Mouse (Mus musculus) kidney, postnatal 0 days (tissue): ENCODE results near the gene Gm45213. TPM values are rescaled to one million over a fixed set of nuclear protein-coding genes. Genes with fewer than 3 reads are reported as not detected.

ENCODE experiments used
- ATAC-seq: fragments of 200-750 bp; cut with Nextera tagmentation; replicated peaks from 2 replicates; pipeline ENCODE4 v1.8.0; 2017; ENCODE audit warnings: low read depth, moderate number of reproducible peaks, moderate TSS enrichment, moderate library complexity; ENCODE audit not compliant: low FRiP score
- DNase-seq: peaks from one replicate; pipeline ENCODE4 v3.0.0-alpha.2; 2016; ENCODE audit warnings: low spot score
- H3K27ac ChIP-seq: fragments of 300-500 bp; sonication (generic); 2 replicates; pipeline ENCODE4 v1.5.1; 2014; ENCODE audit warnings: mild to moderate bottlenecking
- H3K27me3 ChIP-seq: fragments of 300-500 bp; sonication (generic); 2 replicates; pipeline ENCODE4 v1.6.1; 2014; ENCODE audit warnings: low read length, mixed read lengths; ENCODE audit not compliant: insufficient read depth
- H3K36me3 ChIP-seq: fragments of 300-500 bp; sonication (generic); 2 replicates; pipeline ENCODE4 v1.6.1; 2014; ENCODE audit warnings: low read length, mixed read lengths; ENCODE audit not compliant: insufficient read depth
- H3K4me1 ChIP-seq: fragments of 300-500 bp; sonication (generic); replicated peaks from 2 replicates; pipeline ENCODE4 v1.6.1; 2014; ENCODE audit warnings: antibody characterized with exemption, low read length, mixed read lengths; ENCODE audit not compliant: insufficient read depth
- H3K4me2 ChIP-seq: fragments of 300-500 bp; sonication (generic); 2 replicates; pipeline ENCODE4 v1.6.1; 2014; ENCODE audit warnings: mild to moderate bottlenecking, low read length, moderate library complexity, mixed read lengths
- H3K4me3 ChIP-seq: fragments of 300-500 bp; sonication (generic); replicated peaks from 2 replicates; pipeline ENCODE4 v1.5.1; 2014; ENCODE audit warnings: low read depth, low read length
- H3K9ac ChIP-seq: fragments of 300-500 bp; sonication (generic); 2 replicates; pipeline ENCODE4 v1.6.1; 2014; ENCODE audit warnings: low read depth, low read length
- H3K9me3 ChIP-seq: fragments of 300-500 bp; sonication (generic); replicated peaks from 2 replicates; pipeline ENCODE4 v1.6.1; 2016; ENCODE audit warnings: low read length, inconsistent platforms, mixed read lengths
- CTCF ChIP-seq: IDR thresholded peaks from 2 replicates; pipeline ENCODE4 v1.5.1; 2016; ENCODE audit warnings: antibody characterized with exemption, low read depth, mild to moderate bottlenecking, moderate library complexity
- WGBS: fragments of 180-500 bp; shearing (Covaris S2); extraction: QIAGEN DNeasy Blood & Tissue Kit; methylation state at CpG from one replicate; pipeline ENCODE4 v1.1.7; 2014; 5-methylcytosine and 5-hydroxymethylcytosine counted together
- polyA plus RNA-seq: library from polyadenylated mRNA; unstranded; fragments of >200 nt; fragmentation: Nextera tagmentation; extraction: Ambion mirVana; gene quantifications from 2 replicates; pipeline ENCODE4 v1.2.1, GENCODE M21; 2015

Gene Gm45213
- polyA plus RNA-seq, 1 experiment from 2014 or later = not detected

GRCm38 (mm10) chr7:66038261-66038660 is 5.1 kb upstream of the Gm45213 start:
- WGBS = 38% methylated on average over 3 of the region's 3 CpGs
- Histone ChIP-seq H3K4me1 (no peaks in the 10 kb centered on the region), H3K4me2 (no peak overlapping the region), H3K9me3 (no peaks in the 10 kb centered on the region), H3K9ac (no peak overlapping the region), H3K27me3 (no peaks in the 10 kb centered on the region), H3K27ac (no peak overlapping the region), H3K4me3 (no peak overlapping the region), H3K36me3 (no peaks in the 10 kb centered on the region)
- DNase-seq (peak; percentile 40), ATAC-seq (no peak)
- TF ChIP-seq CTCF = no peak

GRCm38 (mm10) chr7:66038730-66039129 is 4.7 kb upstream of the Gm45213 start:
- Histone ChIP-seq H3K9ac (no peak overlapping the region), H3K4me2 (no peak overlapping the region), H3K4me1 (no peaks in the 10 kb centered on the region), H3K27ac (no peak overlapping the region), H3K36me3 (no peaks in the 10 kb centered on the region), H3K9me3 (no peaks in the 10 kb centered on the region), H3K27me3 (no peaks in the 10 kb centered on the region), H3K4me3 (no peak overlapping the region)
- no peak for ATAC-seq
- TF ChIP-seq CTCF = no peak
- WGBS = 44% methylated on average over 11 of the region's 11 CpGs
- peak; percentile 46 for DNase-seq

GRCm38 (mm10) chr7:66040026-66040814 is 3.2 kb upstream of the Gm45213 start:
- H3K27ac ChIP-seq = no peak overlapping the region
- no peaks in the 10 kb centered on the region for H3K36me3 ChIP-seq
- ATAC-seq (no peak), DNase-seq (no peak)
- H3K4me3 ChIP-seq = no peak overlapping the region
- H3K4me2 ChIP-seq = no peak overlapping the region
- WGBS = 73% methylated on average over 18 of the region's 18 CpGs
- H3K27me3 ChIP-seq = no peaks in the 10 kb centered on the region
- H3K4me1 ChIP-seq = no peaks in the 10 kb centered on the region
- TF ChIP-seq CTCF = no peak
- no peaks in the 10 kb centered on the region for H3K9me3 ChIP-seq
- no peak overlapping the region for H3K9ac ChIP-seq

- no peaks in the 10 kb centered on the region for H3K27me3 ChIP-seq
- no peak overlapping the region for H3K9ac ChIP-seq
- H3K9me3 ChIP-seq = no peaks in the 10 kb centered on the region
- ATAC-seq (no peak), DNase-seq (peak; percentile 18)
- no peak overlapping the region for H3K4me3 ChIP-seq
- WGBS = 43% methylated on average over 9 of the region's 9 CpGs
- H3K27ac ChIP-seq = no peak overlapping the region
- no peak for TF ChIP-seq CTCF
- H3K4me2 ChIP-seq = no peak overlapping the region
- H3K36me3 ChIP-seq = no peaks in the 10 kb centered on the region
- H3K4me1 ChIP-seq = no peaks in the 10 kb centered on the region
Observed at GRCm38 (mm10) chr7:66044617-66045016, 1.2 kb downstream of the Gm45213 start.

- H3K4me1 ChIP-seq = no peaks in the 10 kb centered on the region
- no peaks in the 10 kb centered on the region for H3K27me3 ChIP-seq
- H3K4me3 ChIP-seq = no peak overlapping the region
- H3K4me2 ChIP-seq = no peak overlapping the region
- 59% methylated on average over 17 of the region's 17 CpGs for WGBS
- DNase-seq (no peak), ATAC-seq (no peak; the same call in 1 of the 2 replicates)
- H3K36me3 ChIP-seq = no peaks in the 10 kb centered on the region
- no peak overlapping the region for H3K9ac ChIP-seq
- H3K9me3 ChIP-seq = no peaks in the 10 kb centered on the region
- no peak overlapping the region for H3K27ac ChIP-seq
- TF ChIP-seq CTCF = no peak
Observed at GRCm38 (mm10) chr7:66046921-66047918, 3.8 kb downstream of the Gm45213 start.

- no peak overlapping the region for H3K4me3 ChIP-seq
Observed at GRCm38 (mm10) chr7:66047975-66048374, 4.6 kb downstream of the Gm45213 start.

More at GRCm38 (mm10) chr7:66047975-66048374, 4.6 kb downstream of the Gm45213 start:
- Histone ChIP-seq H3K4me2 (no peak overlapping the region), H3K36me3 (no peaks in the 10 kb centered on the region), H3K9me3 (no peaks in the 10 kb centered on the region), H3K4me1 (no peaks in the 10 kb centered on the region), H3K9ac (no peak overlapping the region), H3K27ac (no peak overlapping the region), H3K27me3 (no peaks in the 10 kb centered on the region)
- TF ChIP-seq CTCF = no peak
- no peak for DNase-seq
- no peak for ATAC-seq
- WGBS = 64% methylated on average over 4 of the region's 4 CpGs
